Mouse (Mus musculus) frontal cortex, adult (tissue): Measurements from ENCODE around the gene Casc3.
A peak's percentile ranks its signal among the peaks of the same experiment; 100 is the strongest.

Source experiments
- ATAC-seq: cut with Nextera tagmentation; 2 replicates; pipeline ENCODE4 v1.9.2; 2017; ENCODE audit warnings: mild to moderate bottlenecking, moderate library complexity, mixed read lengths; ENCODE audit not compliant: low TSS enrichment

Gene Casc3

DNA sequence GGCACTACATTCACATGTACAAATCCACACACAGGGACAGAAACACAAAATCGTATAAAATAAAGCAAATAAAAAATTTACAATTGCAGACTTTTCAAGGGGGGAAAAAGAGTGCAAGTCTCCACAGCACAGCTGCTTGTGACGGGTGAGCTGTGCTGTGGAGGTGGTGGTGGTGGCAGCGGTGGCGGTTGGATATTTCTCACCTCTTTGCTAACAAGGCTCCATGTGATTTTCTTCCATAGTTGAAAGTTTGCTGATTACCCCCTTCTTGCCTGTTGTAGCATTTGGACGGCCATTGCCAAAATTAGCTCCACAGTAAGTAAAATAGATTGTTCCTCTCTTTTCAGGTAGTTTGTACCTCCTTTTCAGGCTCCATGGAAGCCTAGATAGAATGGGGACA, at the start of gene Casc3:
TSS of gene Casc3 (plus strand) at position 301 of the 400 bp plus-strand sequence.
- no peak for ATAC-seq

DNA sequence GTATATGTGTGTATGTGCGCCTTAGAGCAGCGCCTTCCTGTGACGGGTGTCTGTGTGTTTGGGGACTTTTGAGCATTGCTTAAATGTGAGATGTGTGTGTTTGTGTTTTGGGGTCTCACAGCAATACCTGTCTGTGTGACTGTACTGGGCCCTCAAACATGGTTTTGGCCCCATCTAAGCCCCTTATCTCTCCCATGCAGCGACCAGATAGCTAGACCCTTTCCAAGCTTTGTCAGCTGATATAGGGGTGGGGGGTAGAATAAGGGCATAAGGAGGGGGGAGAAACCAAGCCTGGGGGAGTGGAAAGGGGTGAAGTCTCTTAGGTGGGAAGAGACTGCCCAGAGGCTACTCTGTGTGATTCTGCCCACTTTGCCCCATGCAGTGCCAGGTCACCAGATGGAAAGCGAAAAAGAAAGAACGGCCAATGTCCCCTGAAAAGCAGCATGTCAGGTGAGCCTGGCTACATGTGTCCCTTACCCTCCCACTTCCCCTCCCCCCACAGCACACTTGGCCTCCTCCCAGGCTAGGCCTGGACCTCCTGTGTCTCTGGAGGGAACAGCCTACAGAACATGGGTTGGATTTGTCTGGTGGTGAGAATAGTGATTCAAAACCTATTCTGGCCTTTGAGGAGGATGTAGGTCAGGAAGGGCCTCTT, 48.9 kb upstream of the Casc3 start:
- no peak for ATAC-seq

DNA sequence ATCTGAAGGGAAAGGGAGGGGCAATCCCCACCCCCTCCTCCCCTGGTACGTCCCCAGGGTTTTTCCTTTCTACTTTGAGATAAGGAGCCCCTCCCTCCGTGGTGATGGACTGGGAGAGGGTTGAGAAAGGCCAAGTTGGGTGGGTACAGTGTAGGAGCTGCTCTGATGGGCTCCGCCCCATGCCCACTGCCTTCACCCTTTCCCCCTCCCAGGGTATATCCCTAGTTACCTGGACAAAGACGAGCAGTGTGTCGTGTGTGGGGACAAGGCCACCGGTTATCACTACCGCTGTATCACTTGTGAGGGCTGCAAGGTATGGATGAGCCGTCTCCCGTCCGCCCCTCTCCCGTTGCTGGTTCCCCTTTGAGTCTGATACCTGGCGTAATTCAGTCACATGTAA, 48.0 kb upstream of the Casc3 start:
- ATAC-seq = no peak

DNA sequence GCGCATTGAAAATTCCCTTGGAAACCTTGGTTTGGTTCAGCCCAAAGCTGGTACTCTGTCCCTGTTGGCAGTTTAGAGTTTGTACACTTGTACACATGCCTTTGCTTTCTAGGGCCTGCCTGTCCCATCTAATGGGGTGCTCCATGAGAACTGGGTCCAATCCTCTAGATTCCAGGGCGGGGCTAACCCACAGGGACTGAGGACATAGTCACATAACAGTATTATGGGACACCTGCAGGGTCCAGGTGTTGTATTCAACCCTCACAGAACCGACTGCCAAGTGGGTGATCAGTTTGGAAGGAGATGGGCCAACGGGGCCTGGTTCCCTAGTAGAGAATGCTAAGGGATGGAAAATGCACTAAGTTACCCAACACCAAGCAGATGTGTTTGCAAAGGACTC, 42.8 kb upstream of the Casc3 start:
- no peak for ATAC-seq

DNA sequence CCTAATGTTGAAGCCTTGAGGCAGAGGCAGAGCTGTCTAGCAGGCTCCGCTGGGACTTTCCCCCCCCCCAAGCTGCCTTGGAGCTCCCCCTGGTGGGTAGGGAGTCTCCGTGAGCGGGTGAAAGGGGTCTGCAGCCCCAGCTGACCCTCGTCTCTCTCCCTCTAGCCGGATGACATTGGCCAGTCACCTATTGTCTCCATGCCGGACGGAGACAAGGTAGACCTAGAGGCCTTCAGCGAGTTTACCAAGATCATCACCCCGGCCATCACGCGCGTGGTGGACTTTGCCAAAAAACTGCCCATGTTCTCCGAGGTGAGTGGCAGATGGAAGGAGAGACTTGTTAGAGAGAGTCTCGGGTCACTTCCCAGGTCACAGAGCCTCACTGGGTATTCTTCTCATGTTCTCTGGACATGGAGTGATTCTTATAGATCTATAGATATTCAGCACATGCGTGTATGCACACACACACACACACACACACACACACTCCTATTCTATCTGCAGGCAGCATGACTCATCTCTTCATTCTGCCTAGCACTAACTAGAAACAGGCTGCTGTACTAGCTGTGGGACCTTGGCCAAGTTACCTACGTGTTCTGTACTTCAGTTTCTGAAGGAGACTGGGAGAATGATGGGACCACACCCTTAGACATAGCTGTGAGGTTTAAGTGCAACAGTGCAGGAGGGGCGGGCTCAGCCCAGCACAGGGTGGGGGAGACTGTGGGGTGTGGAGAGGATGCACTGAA, 41.8 kb upstream of the Casc3 start:
- peak; percentile 55; the same call in 1 of the 2 replicates for ATAC-seq

DNA sequence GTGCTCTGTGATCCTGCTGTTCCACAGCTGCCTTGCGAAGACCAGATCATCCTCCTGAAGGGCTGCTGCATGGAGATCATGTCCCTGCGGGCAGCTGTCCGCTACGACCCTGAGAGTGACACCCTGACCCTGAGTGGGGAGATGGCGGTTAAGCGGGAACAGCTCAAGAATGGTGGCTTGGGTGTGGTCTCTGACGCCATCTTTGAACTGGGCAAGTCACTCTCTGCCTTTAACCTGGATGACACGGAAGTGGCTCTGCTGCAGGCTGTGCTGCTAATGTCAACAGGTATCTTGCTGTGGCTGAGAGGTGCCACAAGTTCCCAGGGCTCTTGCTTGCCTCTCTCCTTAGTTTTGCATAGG, 41.2 kb upstream of the Casc3 start:
- no peak for ATAC-seq

DNA sequence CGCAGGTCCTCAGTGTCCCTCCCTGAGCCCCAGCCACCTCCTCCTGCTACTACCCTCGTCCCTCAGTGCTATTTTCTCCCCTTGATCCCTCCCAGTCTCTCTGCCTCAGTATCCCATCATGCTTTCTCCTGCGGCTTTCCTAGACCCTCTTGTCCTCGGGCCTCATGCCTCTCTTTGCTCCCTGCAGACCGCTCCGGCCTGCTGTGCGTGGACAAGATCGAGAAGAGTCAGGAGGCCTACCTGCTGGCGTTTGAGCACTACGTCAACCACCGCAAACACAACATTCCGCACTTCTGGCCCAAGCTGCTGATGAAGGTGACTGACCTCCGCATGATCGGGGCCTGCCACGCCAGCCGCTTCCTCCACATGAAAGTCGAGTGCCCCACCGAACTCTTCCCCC, 40.6 kb upstream of the Casc3 start:
- ATAC-seq = no peak

DNA sequence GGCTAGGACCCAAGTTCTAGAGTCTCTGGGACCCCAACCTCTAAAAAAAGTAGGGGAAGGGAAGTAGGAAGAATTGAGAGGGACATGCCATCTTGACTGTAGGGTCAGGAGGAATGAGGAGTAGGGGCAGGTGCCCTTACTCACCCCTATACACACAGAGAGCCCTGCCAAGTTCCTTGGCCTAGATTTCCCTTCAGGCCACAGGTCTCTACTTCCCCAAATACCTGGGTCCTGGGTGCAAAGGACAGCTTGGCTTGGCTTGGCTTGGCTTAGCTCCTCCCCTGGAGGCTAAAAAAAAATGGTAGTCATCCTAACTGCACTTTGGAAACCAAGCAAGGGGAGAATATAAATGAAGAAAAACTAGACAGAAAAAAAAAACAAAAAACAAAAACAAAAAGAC, 40.0 kb upstream of the Casc3 start:
- no peak for ATAC-seq

DNA sequence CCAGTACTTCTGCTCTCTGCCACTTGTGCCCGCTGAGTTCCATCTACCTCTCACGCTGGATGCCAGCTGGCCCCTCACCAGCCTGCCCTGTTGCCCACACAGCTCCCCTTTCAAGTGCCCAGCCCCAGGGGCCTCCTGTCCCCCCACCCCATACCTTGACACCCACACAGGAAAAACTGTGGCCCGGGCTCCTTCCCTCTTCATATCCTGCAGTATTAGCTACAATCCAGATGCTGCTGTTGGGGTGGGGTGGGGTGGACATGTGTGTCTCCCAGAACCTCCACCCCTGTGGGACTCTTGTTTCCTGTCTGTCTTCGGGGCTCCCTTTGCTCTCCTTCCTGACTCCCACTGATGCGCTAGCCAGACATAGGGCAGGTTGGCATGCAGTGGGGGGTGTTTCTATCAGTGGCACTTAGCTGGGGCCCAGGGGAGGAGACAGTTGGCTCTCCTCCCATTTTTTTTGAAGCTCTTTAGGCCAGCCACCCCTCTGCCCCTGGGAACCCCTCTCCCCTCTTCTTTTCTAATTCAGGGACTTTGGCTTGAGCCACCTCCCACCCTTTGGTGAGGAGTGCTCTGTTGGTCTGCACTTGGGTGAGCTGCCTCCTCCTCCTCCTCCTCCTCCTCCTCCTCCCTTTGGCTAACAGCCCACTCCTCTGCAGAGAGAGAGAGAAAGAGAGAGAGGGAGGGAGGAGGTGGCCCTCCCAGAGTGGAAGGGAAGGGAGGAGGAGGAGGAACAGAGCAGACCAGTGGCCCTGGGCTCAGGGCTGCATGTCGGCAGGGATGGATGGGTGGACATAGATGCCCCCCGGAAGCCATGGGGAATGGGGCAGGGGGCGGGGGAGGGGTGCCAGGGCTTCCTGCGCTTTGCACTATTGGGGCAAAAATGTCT, 39.0 kb upstream of the Casc3 start:
- no peak for ATAC-seq

DNA sequence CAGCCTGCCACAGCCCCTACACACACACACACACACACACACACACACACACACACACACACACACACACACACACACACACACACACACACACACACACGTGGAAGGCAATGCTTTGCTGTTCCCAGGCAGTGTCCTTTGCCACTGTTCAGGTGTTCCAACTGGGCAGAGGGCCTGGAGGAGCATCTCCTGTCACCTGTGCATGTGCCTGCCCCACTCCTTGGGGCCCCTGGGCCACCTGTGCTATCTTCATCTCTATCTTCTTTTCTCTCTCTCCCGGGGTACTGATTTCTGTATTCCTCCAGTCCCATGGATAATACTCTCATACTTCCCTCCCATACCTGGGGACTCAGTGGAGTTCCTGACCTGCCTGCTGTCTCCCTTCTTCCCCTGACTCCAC, 38.4 kb upstream of the Casc3 start:
- ATAC-seq = no peak

DNA sequence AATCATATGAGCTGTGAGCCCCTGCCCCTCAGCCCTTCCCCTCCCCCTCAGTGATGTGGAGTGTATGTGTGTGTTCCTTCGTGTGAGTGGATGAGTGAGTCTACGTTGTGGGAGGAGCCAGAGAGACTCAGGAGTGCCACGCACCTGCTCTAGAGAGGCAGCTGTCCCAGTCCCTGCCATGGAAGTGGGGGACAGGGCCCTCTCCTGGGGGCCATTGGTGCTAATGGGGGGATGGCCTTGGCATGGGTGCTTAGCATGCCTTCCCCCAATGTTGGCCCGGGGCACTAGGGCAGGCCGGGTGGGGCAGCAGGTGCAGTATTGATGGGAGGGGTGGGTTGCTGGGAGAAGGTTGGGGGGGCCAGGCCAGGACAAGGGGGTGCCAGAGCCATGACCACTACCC, 37.9 kb upstream of the Casc3 start:
- ATAC-seq = no peak

DNA sequence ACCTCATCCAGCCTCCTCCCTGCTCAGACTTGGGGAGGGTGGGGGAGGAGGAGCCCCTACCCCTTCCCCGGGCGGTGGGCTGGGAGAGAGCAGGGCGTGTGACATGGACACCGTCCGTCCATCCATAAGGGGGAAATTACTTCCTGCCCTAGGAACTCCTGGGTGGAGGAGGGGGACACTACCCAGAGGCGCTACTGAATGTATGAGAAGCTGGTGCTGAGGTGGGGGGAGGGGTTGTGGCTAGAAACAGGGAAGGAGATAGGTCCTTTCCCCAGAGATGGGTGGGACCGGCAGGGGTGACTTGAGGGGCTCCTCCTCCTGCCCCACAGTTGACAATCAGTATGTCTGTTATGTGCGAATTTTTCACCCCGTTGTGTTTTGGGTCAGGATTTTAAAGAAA, 37.4 kb upstream of the Casc3 start:
- ATAC-seq = no peak; the same call in 1 of the 2 replicates

DNA sequence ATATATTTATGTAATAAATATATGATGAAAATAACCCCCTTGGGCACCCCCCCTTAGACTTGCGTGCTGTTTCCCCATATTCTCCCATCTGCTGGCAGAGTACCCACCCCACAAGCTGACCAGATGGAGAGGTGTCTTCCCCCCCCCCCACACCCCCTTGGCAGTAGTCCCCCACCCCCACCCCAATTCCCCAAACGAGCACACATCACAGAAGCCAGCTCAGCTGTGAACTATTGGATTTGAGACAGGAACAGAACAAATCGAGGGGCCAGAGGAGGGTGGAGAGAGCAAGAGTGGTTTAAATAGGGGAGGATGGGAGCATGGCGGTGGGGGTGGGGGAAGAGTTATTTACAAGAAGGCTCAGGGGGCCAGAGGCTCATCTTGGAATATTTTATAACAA, 37.0 kb upstream of the Casc3 start:
- no peak for ATAC-seq

DNA sequence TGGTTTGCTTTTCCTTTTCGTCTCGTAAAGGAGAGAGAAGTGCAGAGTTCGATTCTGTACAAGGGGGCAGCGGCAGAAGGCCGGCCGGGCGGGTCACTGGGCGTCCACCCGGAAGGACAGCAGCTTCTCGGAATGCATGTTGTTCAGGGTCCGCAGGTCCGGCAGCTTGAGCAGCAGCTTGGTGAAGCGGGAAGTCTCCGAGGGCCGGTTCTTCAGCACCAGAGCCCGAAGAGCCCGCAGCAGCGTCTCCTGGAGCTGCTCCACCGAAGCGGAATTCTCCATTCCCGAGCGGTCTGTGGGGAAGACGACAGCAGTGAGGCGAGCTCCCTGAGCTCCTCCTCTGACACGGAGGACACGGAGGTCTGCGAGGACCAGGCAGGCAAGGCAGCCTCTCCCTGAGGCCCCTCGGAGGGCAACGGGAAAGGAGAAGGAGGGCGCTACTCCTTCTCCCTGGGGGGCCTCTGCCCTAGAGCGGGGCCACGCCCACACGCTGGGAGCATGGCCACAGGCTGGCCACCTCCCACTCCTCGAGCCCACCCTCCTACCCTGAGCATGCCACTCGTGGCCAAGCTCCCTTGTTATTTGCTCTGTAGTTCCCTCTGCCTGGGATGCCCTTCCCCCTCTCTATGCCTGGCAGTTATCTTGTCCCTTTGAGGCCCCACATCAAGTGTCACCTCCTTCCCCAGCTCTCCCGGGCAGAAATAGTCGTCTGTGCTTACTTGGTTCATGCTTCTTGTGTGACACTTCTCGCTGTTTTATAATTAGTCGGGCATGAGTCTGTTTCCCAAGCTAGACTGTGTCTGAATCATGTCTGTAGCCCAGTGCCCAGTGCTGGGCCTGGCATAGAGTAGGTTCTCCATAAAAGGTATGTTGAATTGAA, 36.3 kb upstream of the Casc3 start:
- ATAC-seq = peak; percentile 4; the same call in 1 of the 2 replicates

DNA sequence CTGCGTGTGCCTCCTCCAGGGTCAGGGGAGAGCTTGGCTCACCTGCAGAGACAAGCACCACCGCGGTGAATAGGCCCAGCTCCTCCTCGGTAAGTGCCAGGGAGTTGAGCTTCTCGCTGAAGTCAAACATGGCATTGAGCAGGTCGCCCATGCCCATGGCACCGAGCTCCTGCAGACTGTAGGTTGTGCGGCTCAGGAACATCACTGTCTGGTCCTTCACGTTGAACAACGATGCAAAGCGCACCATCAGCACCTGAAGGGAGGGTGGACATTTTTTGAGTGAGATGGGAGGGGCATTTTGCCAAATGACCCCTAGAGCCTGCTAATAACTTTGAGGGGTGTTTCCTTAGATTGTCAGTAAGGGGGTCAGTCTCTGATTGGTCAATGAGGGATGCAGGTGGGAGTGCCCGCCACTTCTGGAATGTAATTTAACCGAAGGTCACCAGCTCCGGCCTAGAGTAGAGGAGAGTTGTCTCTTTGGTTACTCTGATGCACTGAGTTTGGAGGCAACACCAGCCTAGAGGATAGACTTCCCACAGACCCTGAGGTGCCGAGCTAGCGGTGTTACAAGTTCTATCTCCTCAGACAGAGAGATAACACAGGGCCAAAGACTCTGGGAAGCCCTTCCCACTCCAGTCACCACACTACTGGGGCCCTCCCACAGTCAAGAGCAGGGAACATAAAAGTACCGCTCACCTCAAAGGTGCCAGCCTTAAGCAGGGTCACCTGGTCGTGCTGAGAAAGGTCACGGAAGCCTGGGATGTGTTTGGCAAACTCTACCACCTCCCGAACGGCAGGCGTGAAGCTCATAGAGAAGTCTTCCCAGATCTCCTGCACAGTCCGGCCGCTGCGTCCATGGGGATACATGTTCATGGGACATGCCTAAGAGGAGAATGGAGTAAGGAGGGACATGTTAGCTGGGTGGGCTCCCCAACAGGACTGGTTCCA, 35.4 kb upstream of the Casc3 start:
- ATAC-seq = no peak

DNA sequence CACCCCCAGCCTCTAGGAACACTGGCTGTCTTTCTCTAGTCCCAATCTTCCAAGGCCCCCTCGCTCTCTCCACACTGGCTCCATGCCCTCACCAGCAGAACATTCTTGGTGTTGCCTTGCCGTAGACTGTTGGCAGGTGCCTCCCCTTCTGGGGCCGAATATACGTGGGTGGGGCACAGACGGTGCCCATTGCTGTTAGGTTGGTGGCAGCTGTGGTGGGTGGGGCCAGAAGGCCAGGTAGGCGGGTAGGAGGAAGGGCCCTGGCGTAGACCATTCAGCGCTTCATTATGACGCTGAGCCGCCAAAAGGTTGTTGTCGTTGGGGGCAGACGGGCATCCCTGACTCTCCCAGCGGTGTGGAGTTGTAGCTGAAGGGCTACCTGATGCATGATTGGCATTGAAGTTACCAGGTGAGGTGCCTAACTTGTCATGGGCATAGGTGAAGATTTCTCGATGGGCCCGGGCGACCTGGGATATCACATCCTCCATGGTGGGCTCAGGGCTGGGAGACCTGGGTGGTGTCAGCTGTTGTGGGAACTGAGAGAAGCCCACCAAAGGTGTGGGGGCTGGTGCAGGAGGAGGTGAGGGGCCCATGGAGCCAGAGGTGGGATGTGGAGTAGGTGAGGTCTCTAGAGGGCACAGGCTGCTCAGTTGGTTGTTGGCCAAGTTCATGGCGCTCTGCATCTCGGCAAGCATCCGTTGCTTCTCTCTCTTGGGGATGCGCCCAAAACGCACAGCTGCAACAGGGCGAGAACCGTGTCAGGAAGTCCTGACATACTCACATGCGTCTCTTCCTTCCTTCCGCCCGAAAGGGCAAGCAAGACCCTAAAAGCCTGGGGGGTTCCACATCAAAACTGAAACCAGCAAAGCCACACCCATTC, 34.4 kb upstream of the Casc3 start:
- peak; percentile 2; the same call in 1 of the 2 replicates for ATAC-seq

DNA sequence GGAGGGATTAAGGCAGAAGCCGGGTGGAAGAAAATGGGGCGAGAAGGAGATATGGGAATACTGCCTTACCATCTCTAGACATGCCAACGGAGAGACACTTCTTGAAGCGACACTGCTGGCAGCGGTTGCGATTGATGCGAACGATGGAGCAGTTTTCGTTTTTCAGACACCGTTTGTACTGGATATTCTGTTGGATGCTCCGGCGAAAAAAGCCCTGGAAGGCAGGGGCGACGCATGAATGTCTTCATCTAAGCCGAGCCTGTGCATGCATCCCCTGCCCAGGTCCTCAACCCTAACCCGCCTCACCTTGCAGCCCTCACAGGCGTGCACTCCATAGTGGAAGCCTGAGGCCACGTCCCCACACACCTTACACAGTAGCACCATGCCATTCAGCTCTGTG, 33.6 kb upstream of the Casc3 start:
- no peak for ATAC-seq

DNA sequence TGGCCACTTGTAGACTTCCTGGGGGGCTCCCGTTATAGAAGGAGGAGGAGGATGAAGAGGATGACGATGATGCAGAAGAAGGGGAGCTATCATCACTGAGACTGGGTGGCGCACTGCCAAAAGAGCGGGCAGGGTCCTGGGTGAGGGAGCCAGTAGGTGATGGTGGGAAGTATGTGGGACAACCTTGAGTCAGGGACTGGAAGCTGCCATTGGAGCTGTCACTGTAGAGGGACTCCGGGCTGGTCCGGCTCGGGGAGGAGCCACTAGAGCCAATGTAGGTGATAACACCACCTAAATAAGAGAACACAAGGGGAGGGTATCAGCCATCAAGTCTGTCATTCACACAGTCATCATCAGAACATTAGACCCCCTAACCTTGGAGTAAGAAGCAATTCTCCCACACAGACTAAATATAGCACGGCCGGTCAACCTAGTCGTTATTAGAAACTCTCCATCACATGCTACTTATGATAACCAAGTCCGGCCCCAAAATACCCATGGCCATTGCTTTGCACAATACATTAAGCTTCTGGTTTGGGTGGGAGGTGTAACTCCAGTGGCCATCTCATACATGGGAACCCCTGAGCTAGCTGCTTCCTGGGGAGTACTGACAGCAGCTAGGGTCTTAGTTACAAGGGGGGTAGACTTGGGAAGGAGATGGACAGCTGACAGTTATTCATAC, 32.7 kb upstream of the Casc3 start:
- ATAC-seq = no peak

DNA sequence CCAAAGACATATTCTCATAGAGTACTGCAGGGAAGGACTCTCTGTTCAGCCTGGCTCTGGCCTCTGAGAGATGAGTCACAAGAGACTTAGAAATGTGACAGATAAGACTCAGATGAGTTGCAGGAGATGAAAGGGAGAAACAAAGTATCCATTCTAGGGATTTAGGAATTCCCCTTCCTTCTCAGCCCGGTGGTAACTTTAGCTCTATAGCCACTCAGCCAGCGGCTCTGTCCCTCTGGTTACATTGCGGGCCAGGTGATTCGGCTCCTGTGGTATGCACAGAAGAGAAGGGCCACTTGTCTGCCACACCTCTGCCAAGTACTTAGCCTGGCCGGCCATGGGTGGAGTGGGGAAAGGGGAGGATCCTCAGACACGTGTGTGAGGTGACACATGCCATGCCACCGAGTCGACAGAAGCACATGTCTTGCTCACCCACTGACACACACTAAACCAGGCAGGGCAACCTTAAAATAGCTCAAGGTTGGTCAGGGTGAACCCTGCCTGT, 32.0 kb upstream of the Casc3 start:
- no peak for ATAC-seq
